Mouse (Mus musculus): Measurements from ENCODE around the gene Med10. TPM values are rescaled to one million over a fixed set of nuclear protein-coding genes. Genes with fewer than 3 reads are reported as not detected.

Med10 gene
- total RNA-seq, 2 experiments from 2014 or later, result 55.0 to 62.9 TPM

GRCm38 (mm10) chr13:69830606-69831005 is 28.4 kb downstream of the Med10 start:
- no peak for DNase-seq

- no peak for DNase-seq
Measured at GRCm38 (mm10) chr13:69832578-69832977, 30.4 kb downstream of the Med10 start.

DNA sequence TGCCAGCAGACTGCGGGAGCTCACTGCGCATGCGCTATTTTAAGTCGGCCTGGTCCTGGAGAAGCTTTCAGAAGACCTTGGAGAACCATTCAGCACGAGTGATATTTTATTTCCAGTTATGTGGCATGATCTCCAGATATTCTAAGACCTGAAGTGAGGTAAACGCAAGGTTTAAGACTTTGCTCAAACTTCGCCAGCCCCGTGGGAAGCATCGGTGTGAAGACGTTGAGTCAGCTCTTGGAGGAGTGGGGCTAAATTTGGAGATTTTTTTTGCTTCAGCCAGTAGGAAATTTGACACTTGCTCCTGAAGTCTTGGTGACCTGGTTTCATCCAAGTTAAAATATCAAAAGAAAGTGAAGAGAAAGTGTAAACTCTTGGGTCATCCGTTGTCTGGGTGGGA is 31.2 kb downstream of the Med10 start:
- DNase-seq, result no peak

DNA sequence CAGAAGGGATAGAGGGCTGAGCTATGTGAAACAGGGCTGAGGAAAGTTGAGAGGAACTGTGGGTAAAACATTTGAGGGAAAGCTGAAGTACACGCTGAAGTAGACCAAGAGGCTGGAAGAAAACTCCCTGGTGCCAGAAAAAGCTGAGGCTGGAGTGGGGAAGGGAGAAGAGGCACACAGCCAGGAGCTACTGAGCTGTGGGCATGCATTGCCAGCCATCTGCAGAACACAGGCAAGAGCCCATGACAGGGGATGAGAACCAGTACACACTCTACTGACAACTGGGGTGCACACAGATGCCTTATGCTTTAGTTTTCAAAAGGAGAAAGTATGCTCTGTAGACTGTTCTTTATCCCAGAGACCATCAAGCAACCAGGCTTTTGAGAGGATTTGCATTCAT is 43.4 kb downstream of the Med10 start:
- no peak for DNase-seq

GRCm38 (mm10) chr13:69849579-69849978 is 47.4 kb downstream of the Med10 start:
- DNase-seq, result no peak

GRCm38 (mm10) chr13:69852313-69852712 is 50.1 kb downstream of the Med10 start:
- peak; percentile 56 for DNase-seq

GRCm38 (mm10) chr13:69853425-69854043 is 51.3 kb downstream of the Med10 start:
- DNase-seq, result no peak

- peak; percentile 30 for DNase-seq
Measured at GRCm38 (mm10) chr13:69855941-69856340, 53.7 kb downstream of the Med10 start.

- no peak for DNase-seq
Measured at GRCm38 (mm10) chr13:69862276-69862675, 60.1 kb downstream of the Med10 start.

- no peak for DNase-seq
Measured at GRCm38 (mm10) chr13:69864911-69865310, 62.7 kb downstream of the Med10 start.

Other genes starting within 250 kb of the Med10 start
- 10 to 100 TPM; 12.0 to 13.3 TPM for gene Srd5a1, start 191.0 kb upstream of the Med10 start, total RNA-seq (2021)
- 1 to 10 TPM; 1.6 to 1.7 TPM for gene Ube2ql1, start 62.5 kb upstream of the Med10 start, total RNA-seq (2021)

Measured in adrenal gland, postnatal 10 days (tissue).